Mouse (Mus musculus) layer of hippocampus, postnatal 14 days (tissue): Measurements from ENCODE around the gene Ptger2. TPM values are rescaled to one million over a fixed set of nuclear protein-coding genes. Genes with fewer than 3 reads are reported as not detected.
"Not testable (repeated sequence)": the region's sequence is repeated elsewhere in the genome, so short reads cannot be mapped to it uniquely, and the experiment has no call there.

Experiments used
- DNase-seq, 2 experiments: peaks; one replicate each; pipeline ENCODE4 v3.0.0; 2021 to 2022; ENCODE audit warnings: low spot score in 2 of 2, mixed read lengths in 1 of 2
- long read RNA-seq, 2 experiments: library from polyadenylated mRNA; stranded (forward); transcript quantifications; one replicate each; pipeline ENCODE4 v2.0.0; 2021
- total RNA-seq, 2 experiments: library from RNA; stranded (reverse); gene quantifications; 2 replicates each; pipeline ENCODE4 v1.2.3; 2021

The Ptger2 gene
- under 1 TPM; 0.14 to 0.26 TPM for total RNA-seq
- long read RNA-seq, experiment 1, result 0 reads
- long read RNA-seq, experiment 2, result 0 reads

- DNase-seq, result not testable (repeated sequence)
These were observed at the start of gene Ptger2 for GRCm38 (mm10) chr14:44987674-44988355. Gene Ptger2, plus strand, starts transcription at chr14:44988195.

DNA sequence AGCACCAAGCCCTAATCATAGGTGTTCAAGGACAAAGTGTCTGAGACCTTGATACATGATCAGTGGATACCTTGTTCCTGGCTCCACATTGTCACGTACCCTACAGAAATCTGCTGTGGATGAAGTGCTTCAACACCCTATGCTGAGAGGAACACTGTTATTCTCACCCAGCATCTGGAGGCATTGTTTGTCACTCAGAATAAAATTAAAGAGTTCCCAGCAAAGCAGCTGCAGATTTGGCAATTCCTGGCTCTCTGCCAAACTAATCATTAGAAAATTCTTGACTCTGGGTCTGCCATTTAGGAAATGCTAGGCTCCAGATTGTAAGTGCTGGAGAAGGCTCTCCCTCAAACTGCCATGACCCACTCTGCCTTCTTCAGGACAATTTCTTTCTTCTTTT, 27.2 kb upstream of the Ptger2 start:
- peak in 1 of 2 experiments; percentile 1 for DNase-seq

DNA sequence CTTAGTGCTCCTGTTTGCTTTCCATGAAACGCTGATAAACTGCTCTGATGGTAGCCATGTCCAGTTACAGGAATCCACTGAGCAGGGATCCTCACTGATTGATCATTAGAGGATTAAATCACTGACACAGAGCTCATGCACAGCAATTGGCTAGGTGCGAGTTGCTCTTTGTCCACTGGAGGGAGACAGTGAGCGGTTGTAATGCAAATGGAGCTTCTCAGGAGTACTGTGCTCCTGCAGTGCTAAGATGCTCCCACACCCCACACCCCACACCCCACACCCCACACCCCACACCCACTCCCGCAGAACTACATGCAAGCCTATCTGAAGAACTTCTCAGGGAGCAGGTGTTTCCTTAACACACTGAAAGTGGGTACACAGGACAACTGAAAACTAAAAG, 10.7 kb upstream of the Ptger2 start:
- peak; percentile 56 to 74 for DNase-seq

DNA sequence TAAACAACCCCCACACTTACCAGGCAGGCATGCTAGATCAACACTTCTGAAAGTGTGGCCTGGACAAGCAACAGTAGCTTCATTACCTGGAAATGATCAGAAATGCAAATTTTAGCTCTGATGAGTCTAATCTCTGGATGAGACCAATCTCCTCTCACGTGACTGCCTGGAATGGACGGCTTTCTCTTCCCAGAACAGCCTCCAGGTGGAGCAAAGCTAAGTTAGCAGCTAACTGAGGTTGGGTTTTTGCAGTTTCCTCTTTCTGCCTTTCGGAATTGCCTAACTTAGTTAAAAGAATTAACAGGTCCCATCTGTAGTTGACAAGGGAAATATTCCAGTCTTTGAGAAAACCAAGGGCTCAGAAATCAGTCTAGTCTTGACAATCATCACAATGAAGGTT, 8.1 kb upstream of the Ptger2 start:
- DNase-seq, result peak in 1 of 2 experiments; percentile 20

DNA sequence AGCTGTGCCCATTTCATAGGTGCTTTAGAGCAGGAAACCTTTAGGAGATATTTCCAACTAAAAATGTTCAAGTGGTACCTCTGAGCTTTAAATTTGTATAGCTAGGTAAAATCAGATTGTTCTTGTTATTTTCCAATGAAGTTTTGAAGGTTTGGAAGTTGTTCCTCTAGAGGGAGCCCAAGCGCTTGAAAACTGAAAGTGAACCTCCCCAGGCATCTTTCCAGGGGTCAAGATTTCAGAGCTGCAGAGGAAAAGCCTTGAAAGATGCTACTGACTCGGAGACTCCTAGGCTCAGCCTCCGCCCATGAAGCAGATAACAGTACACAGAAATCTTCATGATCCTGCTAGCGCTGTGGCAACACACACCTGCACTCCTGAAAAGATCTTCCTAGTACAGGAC, 6.5 kb upstream of the Ptger2 start:
- peak; percentile 13 to 46 for DNase-seq

GRCm38 (mm10) chr14:44984106-44984505, 3.9 kb upstream of the Ptger2 start:
- DNase-seq, result no peak

- DNase-seq, result no peak
These were observed 1.7 kb upstream of the Ptger2 start for GRCm38 (mm10) chr14:44986248-44986647.

DNA sequence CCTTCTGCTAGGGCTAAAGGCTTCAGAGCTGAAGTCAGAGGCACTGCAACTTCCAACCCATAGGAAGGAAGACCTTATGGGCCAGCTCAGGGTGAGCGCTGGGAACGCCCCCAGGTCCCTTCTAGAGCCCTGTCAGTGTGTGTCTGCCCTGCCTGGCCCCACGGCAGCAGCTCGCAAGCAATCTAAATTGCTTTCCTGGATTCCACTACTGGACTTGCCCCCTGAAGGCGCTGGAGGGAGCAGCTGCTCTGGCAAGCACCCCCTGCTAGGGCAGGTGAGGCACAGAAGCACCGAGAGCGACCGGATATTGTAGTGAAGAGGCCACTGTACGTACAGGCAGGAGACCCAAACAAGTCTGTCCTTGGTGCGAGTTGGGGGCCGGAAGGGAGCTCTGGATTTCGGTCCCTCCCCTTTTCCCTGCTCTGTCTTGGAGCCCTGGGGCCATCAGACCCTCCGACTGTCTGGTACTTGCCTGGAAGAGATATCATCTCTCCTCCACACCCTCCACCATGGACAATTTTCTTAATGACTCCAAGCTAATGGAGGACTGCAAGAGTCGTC, 541 bp downstream of the Ptger2 start:
- DNase-seq, result no peak

GRCm38 (mm10) chr14:44989017-44989721, 1.2 kb downstream of the Ptger2 start:
- peak in 1 of 2 experiments; percentile 9 for DNase-seq

DNA sequence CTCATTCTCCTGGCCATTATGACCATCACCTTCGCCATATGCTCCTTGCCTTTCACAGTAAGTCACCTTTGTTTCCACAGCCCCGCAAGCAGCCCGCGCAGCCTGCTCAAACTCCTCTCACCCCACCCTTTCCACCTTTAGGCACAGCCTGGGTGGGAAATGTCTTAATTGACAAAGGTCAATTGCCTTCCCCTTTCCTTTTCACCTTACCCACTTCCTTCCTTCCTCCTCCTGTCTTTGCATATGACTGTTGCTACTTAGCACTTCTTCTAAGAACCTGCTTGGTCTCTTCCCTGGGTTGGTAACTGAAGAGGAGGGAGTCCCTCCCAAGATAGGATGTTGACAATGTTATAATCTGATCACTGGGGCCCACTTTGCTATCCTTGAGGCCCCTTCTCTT, 1.8 kb downstream of the Ptger2 start:
- DNase-seq, result no peak

- no peak for DNase-seq
These were observed 6.3 kb downstream of the Ptger2 start for GRCm38 (mm10) chr14:44994337-44994736.

- no peak for DNase-seq
These were observed 12.2 kb downstream of the Ptger2 start for GRCm38 (mm10) chr14:45000086-45000769.

- DNase-seq, result no peak
These were observed 17.8 kb downstream of the Ptger2 start for GRCm38 (mm10) chr14:45005698-45006283.

GRCm38 (mm10) chr14:45009242-45009641, 21.2 kb downstream of the Ptger2 start:
- no peak for DNase-seq

GRCm38 (mm10) chr14:45011260-45011659, 23.3 kb downstream of the Ptger2 start:
- no peak for DNase-seq

DNA sequence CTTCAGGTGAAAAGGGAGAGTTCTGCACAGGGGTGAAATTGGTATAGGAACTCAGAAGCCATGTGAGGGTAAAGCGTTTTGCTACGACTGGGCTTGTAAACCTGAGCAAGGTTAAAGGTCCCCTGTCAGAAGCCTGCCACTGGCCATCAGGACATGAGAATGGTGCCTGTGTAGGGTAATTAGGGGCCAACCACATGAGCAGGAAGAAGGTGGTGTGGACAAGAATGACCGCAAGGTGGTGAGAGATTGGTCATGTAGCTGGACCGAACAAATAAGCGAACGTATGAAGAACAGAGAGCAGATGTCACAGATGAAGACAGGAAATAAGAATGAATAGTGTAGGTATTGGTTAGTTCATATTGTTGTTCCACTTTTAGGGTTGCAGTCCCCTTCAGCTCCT, 23.7 kb downstream of the Ptger2 start:
- DNase-seq, result no peak

DNA sequence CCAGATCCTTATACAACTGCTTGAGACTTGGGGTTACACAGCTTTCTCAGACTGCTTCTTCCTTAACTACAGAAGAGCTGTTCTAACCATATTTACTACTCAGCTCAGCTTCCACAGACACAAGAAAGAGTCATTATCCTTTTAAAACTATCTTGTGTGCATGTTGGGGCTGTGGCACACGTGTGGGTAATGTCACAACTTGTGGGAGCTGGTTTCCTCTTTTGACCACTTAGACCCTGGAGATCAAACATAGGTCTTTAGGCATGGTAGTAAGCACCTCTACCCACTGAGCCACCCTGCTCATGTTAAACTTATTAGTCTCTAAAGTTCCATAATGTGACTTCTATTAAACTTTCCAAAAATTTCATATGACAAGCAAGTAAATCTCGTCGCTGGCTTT, 33.6 kb downstream of the Ptger2 start:
- no peak for DNase-seq

DNA sequence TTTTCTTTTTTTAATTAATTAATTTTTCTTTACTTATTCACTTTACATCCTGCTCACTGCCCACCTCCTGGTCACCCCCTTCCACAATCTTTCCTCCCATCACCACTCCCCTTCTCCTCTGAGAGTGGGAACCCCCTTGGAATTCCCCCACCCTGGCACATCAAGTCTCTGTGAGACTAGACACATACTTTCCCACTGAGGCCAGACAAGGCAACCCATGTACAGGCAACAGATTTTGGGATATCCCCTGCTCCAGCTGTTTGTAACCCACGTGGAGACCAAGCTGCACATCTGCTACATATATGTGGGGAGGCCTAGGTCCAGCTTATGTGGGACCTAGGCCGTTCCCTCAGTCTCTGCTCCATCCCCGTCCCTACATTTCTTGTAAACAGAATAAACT, 46.3 kb downstream of the Ptger2 start:
- DNase-seq, result no peak

- no peak for DNase-seq
These were observed 48.6 kb downstream of the Ptger2 start for GRCm38 (mm10) chr14:45036579-45036978.

DNA sequence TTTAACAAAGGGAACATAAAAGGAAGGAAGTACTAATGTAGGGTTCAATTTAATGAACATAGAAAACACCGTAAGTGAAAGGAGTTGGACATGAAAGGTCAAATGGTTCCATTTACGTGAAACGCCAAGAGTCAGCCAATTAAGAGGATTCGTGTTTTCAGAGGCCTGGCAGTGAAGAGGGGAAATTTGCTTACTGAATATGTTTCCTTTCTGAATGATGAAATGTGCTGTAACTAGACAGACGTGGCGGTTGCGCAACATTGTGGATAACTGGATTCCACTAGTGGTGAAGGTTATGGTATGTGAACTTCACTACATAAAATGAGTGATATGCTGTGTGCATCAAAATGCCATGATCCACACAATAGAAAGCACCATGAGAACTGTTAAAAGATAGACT, 50.1 kb downstream of the Ptger2 start:
- no peak for DNase-seq

GRCm38 (mm10) chr14:45040851-45041475, 53.0 kb downstream of the Ptger2 start:
- DNase-seq, result no peak
